Mouse (Mus musculus): ENCODE measurements at regions not wholly inside any gene's neighbourhood (a gene's known extent, or its start where the extent isn't known, plus 50 kb on each side); places are given as distances from the start of the nearest gene placed in this dataset.

GRCm38 (mm10) chrX:23556271-23556670 lies 136.6 kb upstream of the Wdr44 start:
- DNase-seq, result peak; percentile 35 to 52

GRCm38 (mm10) chrX:23565581-23565980 lies 127.3 kb upstream of the Wdr44 start:
- no peak for DNase-seq
